Mouse (Mus musculus) kidney, postnatal 25 days (tissue): ENCODE measurements around the gene Gm29797.

ENCODE experiments used
- DNase-seq, 2 experiments: peaks; one replicate each; pipeline ENCODE4 v3.0.0; 2021; ENCODE audit warnings: mixed read lengths in 2 of 2

Gm29797 gene

DNA sequence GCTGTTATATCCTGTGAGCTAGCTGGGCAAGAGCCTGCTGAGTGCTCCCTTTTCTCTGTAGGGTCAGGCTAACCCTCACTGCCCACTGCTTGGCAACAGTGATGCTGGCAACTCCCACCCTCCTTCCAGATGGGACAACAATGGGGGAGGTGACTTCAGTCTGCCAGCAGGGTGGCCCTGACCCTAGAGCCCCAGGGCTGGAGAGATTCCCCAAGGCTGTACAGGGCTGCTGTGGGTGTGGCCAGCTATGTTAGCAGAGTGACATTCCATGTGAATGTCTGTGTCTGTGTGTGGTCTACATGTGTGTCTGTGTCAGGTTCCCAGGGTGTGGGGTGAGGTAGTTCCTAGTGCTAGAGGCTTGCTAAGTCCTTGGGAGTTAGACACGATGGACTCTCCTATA, 16.7 kb downstream of the Gm29797 start:
- DNase-seq: peak in 1 of 2 experiments; percentile 48

DNA sequence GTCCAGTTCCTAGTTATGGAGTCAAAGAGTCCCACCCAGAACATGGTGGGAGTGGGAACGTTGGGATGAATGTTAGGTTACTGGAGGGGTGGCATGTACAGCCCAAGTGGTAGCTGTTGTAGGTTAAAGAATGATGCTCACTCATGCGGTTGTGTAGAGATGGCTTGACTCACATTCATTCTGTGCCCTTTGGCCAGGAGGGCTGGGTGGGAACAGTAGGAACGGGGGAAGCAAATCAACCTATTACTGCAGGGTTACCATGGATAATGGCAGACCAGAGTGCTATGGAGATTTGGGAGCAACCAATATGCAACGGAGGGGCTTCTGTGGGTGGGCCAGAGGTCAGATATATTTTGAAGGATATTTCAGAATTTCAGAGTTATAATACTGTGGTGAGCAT, 18.1 kb downstream of the Gm29797 start:
- peak in 1 of 2 experiments; percentile 19 for DNase-seq

DNA sequence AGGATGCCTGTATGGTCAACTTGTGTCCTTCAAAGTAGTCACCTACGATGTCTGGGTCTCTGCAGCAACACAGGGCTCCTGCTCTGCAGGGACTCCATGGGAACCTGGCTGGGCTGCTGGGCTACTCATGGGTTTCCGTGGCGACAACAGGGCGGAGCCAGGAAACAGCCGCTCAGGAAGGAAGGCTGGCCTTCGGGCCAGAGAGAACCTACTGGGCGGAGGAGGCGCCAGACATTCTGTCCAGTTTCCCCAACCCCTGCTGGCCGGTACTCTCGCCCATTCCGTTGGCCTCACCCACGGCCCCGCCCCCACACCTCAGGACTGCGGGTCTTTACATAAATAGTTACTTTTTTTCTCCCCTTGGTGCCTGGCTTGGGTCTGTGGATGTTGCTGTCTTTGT, 18.6 kb downstream of the Gm29797 start:
- peak; percentile 84 to 94 for DNase-seq

DNA sequence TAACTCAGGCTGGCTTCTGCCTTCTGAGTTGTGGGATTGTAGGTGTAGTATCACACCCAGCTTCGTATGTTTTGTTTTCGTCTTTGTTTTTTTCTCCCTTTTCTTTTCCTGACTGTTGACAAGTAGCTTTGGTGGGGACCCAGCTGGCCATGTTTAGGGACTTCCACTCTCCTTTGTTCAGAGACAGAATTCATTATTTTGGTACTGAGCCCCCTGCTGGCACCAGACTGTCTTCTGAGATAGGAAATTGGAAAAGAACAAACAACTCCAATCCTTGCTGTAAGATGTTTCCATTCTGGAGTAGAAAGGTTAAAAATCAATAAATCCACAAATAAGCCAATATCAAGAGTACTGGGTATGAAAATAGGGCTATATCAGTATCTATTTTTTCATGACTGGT, 19.6 kb downstream of the Gm29797 start:
- DNase-seq: peak; percentile 49 to 57

DNA sequence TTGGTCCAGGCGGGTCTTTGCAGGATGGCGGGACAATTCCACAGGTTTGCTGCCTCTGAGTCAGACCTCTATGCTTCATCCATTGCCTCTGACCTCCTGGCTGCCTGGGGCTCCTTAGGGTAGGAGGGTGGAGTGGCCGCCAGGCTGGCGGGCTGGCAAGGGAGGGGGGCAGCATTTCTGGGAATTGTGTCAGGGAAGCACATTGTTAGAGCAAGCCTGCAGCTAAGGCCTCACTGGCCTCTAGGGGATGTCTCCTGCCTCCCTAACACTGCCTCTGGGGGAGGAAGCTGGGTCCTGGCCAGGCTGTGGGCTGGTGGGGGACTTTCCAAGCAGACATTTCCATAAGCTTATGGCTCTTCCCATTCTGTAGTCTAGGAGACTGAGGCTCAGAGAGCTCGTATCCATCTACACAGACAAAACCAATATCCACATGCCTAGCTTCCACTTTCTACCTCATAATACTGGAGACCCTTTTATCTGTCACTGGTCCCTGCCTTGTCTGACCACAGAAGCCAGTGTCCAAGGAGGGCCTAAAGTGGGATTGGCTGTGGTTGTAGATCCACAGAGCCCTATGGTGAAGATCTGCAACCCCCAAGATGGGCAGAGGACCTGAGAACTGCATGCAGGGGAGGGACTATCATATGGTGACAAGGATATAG, 20.4 kb downstream of the Gm29797 start:
- peak; percentile 59 to 86 for DNase-seq

DNA sequence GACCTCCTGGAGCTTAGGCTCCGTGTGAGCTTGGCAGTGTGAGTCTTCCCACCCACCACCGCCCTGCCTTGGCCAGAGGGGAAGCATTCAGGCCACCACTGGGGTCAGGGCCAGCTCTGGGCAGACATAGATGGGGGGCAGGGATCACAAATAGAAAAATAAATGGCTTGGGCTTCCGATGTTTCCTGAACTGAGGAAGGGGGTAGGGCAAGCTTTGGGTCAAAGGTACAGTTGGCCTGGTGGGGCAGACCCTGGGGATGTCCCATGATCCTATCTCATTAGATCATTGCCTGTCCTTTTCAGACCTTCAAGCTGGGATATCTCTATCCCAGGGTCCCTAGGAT, 20.9 kb downstream of the Gm29797 start:
- peak; percentile 57 to 80 for DNase-seq

DNA sequence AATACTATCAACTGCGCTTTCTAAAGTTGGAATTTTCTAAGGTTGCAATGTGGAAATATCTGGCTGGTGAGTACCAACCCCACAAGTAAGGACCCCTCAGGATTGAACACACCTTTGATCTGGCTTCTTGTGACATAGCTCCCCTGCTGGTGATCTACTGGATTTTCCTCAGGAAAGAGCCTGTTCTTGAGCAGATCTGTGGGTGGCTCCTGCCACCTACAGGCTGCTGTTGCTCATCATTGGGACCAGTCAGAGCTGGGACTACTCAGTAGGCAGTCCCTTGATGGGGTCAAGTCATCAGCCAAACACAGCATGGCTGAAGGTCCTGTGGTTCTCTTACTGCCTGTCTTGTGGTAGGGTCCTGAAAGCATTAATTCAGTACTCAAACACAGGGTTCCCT, 21.9 kb downstream of the Gm29797 start:
- DNase-seq: peak; percentile 84 to 89

DNA sequence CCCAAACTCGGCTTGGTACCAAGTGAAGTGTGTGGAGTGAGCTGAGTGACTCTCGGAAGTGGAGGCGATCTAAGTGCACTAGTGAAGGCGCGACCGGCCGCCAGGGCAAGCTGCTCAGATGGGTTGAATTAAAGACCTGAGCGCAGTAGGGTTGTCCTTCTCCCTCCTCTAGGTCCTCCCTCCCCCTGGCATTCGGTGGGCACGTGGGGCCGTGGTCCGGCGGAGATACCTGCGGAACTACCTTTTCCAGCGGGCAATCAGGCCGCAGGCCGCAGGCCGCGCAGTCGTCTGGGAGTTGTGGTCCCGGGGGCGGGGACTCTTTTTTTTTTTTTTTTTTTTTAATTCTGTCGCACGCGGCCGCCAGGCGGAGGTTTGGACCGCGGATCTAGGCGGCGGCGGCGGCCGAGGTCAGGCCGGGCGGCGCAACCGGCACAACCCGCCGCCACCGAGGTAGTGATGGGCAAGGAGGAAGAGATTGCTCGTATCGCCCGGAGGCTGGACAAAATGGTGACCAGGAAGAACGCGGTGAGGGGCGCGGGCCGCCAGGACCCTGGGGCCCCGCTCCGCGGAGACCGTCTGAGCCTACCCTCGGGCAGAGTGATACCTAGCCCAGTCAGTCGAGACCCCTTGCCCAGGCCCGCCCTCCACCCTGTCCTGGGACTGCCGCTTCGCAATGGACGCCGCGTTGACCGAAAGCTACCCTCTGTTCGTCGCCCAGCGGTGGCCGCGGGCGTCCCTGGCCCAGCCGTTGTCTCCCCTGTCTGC, 23.3 kb downstream of the Gm29797 start, which contains the start of gene Tcea2:
TSS of gene Tcea2 (plus strand) at position 360 of the 765 bp plus-strand sequence.
- DNase-seq: peak; percentile 70 to 92

DNA sequence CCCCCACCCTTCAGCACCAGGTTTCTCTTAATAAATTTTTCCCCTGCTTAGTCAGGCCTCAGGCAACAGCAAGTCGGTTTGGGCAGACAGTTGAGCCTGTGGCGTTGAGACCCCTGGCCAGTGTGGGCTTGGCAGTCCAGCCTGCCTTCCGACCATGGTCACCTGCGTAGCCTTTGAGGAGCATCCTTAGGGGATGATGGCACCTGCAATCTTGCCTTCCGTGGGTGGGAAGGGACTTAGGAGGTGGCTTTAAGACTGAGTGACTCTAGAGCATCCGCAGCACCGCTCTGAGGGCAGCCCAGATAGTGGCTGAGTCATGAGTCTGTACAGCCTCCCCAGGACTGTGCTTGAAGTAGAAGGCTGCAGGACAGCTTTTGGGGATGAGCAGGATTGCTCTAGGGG, 23.9 kb downstream of the Gm29797 start:
- DNase-seq: peak in 1 of 2 experiments; percentile 40

DNA sequence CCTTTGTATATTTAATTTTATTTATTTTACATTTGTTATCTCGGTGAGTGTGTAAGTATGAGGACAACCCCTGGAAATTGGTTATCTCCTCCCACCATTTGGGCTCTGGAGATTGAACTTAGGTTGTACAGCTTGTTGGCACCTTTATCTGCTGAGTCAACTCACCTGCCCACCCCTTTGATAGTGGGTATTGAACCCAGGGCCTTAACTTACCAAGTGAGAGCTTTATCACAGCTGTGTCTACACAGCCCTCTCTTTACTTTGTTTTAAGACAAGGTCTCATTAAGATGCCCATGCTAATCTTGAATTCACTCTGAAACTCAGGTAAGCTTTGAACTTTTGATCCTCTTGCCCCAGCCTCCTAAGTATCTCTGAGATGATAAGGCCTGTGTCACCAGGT, 25.1 kb downstream of the Gm29797 start:
- DNase-seq: no peak

DNA sequence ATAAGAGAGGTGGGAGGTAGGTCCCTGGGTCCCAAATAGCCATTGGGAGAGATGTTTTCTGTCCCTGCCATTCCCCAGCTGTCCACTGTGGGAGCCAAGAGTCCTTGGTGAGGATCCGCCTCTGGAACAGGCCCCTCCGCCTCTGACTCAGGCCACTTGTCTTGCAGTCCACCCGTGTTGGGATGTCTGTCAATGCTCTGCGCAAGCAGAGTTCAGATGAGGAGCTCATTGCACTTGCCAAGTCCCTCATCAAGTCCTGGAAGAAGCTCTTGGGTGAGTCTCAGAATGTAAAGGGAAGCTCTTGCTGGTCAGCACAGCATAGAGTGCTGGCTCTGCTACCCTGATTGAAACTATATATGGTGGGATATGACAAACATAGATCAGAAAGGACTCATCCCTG, 26.5 kb downstream of the Gm29797 start:
- no peak for DNase-seq

DNA sequence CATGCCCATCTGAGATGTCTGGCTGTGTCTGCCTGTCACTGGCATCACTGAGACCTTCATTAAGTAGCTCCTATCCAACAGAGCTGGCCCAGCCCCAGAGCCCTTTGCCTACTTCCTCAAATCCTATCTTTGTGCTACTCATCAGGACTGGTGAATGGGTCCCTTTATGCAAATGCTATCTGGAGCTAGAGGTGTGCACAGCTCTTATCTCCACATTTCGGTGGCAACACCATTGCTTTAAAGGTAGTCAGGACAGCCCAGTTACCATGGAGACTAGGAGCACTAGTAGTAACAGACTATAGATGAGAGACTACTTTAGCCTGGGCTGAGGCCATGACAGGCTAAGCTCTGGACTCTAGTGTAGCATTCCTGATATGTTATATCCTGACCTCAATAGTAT, 27.9 kb downstream of the Gm29797 start:
- DNase-seq: no peak

DNA sequence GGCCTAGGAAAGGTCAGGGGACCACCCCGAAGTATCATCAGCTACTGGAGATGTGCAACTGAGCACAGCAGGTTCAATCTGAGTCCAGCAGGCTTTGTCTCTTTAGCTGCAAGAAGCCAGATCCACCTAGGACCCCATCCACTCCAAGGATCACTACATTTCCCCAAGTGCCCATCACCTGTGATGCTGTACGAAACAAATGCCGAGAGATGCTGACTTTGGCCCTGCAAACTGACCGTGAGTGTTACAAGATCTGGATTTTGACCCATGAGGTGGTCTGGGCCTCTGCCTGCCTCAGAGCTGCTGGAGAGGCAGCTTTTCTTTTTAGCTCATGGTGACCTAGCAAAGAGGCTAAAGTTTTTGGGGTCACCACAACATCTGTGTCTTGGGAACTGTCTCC, 28.9 kb downstream of the Gm29797 start:
- DNase-seq: no peak

DNA sequence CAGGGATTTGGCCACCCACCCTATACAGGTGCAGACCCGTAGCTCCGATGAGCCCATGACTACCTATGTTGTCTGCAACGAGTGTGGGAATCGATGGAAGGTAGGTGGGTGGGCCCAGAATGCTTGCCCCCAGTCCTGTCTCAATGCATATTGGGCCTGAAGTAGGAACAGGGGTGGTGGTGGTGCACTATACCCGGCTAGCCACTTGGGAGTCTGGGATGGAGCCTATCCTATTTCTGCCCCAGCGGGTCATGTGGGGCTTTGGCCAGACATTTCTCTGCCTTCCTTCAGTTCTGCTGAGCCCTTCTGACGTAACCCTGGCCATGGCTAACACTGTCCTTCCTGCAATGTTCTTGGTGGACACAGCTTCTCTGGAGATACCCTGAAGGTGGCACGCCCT, 30.8 kb downstream of the Gm29797 start:
- DNase-seq: no peak

DNA sequence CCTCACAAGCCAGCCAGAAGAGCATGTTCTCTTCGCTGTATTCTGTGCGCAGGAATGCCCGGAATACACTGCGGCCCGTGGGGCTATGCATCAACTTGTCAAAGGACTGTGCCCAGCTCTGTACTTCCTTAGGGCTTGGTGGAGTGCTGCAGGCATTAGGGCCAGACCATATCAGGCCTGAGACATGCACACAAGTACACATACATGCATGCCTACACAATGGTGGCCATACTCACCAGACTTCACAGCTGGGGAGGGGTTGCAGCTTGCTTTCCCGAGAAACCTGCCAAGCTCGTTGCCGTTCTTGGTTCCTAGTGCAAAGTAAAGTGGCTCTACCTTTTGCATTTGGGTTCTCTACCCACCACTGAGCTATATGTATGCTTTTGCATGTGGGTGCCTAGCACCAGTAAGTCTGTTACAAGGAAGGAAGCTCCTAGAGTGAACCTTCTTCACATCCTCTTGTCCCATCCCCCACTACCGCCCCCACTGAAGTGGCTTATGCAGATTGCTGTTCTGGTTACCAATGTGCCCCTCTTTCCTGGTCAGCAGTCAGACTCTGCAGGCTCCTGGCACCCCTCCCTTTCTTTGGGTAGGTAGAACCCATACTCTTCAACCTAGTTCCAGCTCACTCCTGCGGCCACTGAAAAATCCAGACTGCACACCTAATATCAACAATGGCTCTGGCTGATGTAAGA, 32.8 kb downstream of the Gm29797 start:
- no peak for DNase-seq

DNA sequence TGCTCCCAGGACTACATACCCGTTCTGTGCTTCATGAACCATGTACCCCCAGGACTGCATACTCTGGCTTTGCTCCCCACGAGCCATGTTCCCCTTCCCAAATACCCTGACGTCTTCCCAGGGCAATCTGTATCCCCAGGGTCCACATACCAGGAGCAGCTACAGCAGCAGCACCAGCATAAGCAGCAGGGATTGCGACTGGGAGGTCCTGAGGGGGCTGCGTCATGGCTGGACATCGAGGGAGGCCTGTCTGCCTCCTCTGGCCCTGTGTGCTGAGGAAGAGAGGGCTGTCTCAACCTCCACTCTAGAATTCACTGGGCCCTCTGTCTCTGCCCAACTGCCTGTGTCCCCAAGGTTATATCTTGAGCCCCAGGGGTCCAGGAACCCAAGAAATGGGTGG, 34.2 kb downstream of the Gm29797 start:
- DNase-seq: no peak

DNA sequence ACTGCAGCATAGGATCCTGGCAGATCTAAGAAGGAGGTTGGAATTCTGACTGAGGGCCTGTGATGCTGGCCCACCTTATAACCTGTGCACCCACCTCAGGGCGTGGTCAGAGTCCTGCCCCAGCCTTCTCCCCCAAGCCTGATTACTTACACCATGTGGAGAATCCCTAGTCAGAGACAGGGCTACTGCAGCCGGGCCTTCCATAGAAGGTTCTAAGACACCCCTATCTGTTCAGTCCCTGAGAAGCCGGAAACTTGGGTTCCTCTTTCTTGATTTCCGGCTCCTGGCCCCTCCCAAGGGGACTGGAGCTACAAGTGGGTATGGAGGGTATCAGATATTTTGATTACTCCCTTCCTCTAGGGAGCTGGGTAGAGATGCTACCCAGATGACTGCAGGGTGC, 34.7 kb downstream of the Gm29797 start:
- DNase-seq: no peak

DNA sequence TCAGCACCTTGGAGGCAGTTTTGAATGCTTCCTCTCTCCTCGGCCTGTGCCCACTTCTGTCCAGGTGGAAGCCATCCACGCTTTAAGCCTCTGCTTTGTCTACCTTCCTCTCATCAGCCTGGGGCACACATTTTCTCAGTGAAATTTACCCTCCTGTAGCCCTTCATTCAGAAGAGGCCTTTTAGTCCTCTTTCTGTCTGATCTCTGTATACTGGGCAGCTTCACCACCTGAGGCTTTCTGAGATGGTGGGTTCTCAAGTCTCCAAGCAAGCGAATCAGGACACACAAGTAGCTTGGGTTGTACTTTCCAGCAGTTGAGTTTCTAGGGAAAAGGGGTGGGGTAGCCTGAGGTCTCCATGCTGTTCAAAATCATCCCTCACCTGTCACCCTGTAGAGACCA, 35.5 kb downstream of the Gm29797 start:
- peak in 1 of 2 experiments; percentile 21 for DNase-seq

DNA sequence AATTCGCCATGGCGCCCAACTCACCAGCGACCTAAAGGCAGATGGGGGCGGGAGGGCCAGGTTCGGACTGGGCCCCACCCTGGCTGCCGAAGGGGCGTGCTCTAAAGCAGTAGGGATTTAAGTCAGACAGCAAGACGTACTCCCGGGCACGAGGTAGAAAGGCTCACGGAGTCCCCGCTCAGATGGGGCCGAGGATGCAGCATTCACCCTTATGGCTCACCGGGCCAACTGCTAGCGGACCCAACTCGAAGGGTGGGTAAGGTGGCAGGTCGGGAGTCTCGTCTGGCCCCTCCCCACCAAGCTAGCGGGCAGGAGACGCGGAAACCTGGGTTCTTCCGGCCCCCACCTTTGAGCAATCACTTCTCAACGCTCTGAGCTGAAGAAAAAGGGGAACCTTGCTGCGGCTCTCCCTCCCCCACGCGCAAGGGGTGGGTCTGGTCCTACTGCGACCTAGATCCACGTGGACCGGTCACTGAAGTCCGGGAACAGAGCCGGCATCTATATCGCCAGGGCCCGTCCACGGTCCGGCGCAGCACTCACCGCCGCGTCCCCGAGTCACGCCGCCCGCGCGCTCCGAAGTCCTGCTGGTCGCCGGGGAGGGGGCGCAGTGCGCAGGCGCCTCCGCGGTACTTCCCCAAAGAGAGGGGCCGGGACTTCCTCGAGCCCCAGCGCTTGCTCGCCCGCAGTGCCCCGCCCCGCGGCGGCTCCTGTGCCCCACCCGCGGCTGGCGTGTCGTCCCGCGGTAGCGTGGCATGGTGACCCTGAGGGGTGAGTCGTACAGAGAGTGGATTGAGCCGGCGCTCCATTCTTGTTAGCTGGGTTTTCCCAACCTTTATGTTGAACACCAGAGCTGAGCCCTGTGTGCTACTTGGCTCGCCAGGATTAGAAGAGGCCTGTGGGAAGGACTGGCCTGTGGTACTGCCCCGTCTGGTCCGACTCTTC, 36.8 kb downstream of the Gm29797 start, which contains the start of gene Rgs19:
TSS of gene Rgs19 (minus strand) at position 639 of the 942 bp plus-strand sequence.
- peak; percentile 77 to 88 for DNase-seq

DNA sequence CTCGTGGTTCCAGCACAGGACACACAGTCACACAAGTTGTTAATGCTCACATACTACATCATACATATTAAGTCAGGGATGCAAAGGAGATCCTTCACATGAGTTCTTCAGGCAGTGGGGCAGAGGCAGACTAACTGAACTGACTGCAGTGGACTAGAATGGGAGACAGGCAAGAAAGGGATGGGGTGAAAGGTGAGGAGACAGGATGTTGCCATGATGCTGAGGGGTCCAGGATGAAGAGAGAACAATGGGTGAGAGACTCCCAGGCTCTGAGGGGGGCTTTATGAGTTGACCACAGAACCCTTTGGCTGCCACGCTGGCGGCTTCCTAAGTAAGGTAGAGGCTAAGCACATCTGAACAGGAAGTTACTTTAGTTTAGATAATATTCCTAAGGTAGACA, 37.7 kb downstream of the Gm29797 start:
- DNase-seq: no peak

DNA sequence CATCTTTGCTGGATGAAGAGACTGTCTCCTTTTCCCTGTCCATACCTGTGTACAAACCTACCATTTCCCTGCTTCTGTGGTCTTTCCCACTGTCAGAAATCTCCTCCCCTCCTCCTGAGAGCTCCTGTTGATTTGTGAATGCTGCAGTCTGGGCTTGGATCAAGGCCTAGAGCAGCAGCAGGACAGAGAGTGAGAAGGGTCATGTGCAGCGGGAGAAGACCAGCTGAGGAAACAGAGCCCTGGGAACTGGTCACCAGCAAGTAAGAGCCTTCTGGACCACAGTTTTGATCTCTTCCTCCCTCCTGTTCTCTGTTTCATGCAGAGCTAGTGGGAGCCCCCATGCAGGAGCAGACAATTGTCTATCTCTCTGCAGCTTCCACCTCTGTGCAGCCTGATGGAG, 38.9 kb downstream of the Gm29797 start:
- DNase-seq: no peak

DNA sequence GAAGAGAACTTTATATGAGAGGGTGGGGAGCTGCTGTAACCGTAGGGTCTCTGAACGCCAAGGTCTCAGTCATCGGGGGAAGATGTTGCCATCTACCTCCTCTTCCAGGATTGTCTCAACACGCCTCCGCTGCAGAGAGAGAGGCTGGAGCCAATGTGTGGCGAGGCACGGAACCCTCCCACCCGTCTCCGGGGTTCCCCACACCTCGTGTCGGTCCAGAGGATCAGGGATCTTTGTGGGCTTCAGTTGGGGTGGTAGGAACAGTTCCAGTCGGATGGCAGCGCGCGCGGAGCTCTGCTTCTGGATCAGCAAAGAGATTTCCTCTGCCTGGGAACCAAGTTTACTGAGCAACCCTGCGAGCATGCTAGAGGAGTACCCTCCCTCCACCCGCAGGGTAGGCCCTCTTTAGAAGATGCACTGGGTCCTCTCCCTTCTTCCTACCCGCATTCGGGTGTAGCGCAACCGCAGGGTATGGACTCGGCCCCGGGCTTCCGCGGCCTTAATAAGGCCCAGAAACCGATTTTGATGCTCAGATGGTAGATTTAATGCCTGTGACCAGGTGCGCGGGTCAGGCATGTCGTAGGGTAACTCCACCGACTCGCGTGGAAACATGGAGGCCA, 40.1 kb downstream of the Gm29797 start:
- DNase-seq: peak in 1 of 2 experiments; percentile 25
